Mouse (Mus musculus) limb, embryonic 15.5 days (tissue): ENCODE data around the gene Jam3. TPM values are rescaled to one million over a fixed set of nuclear protein-coding genes. Genes with fewer than 3 reads are reported as not detected.

ENCODE experiments used
- ATAC-seq: fragments of 200-750 bp; cut with Nextera tagmentation; 2 replicates; pipeline ENCODE4 v1.8.0; 2017; ENCODE audit warnings: low read depth, moderate TSS enrichment; ENCODE audit not compliant: insufficient number of reproducible peaks, low FRiP score, low TSS enrichment
- H3K27ac ChIP-seq: fragments of 300-500 bp; sonication (generic); 2 replicates; pipeline ENCODE4 v1.5.1; 2015; ENCODE audit warnings: moderate library complexity, mild to moderate bottlenecking, inconsistent platforms
- H3K27me3 ChIP-seq: fragments of 300-500 bp; sonication (generic); 2 replicates; pipeline ENCODE4 v1.6.1; 2015; ENCODE audit warnings: inconsistent platforms
- H3K36me3 ChIP-seq: fragments of 300-500 bp; sonication (generic); 2 replicates; pipeline ENCODE4 v1.6.1; 2015; ENCODE audit warnings: inconsistent platforms
- H3K4me1 ChIP-seq: fragments of 300-500 bp; sonication (generic); 2 replicates; pipeline ENCODE4 v1.6.1; 2015; ENCODE audit warnings: inconsistent platforms
- H3K4me2 ChIP-seq: fragments of 300-500 bp; sonication (generic); 2 replicates; pipeline ENCODE4 v1.6.1; 2015; ENCODE audit warnings: mild to moderate bottlenecking, inconsistent platforms
- H3K4me3 ChIP-seq: fragments of 300-500 bp; sonication (generic); 2 replicates; pipeline ENCODE4 v1.5.1; 2015; ENCODE audit warnings: mild to moderate bottlenecking, inconsistent platforms
- H3K9ac ChIP-seq: fragments of 300-500 bp; sonication (generic); 2 replicates; pipeline ENCODE4 v1.6.1; 2015; ENCODE audit warnings: inconsistent platforms
- H3K9me3 ChIP-seq: fragments of 300-500 bp; sonication (generic); 2 replicates; pipeline ENCODE4 v1.6.1; 2016; ENCODE audit warnings: inconsistent platforms
- WGBS: fragments of 180-500 bp; shearing (Covaris S2); methylation state at CpG from one replicate; pipeline ENCODE4 v1.1.7; 2015; 5-methylcytosine and 5-hydroxymethylcytosine counted together
- polyA plus RNA-seq: library from polyadenylated mRNA; unstranded; fragments of >200 nt; fragmentation: Nextera tagmentation; extraction: Ambion mirVana; gene quantifications from 2 replicates; pipeline ENCODE4 v1.2.1, GENCODE M21; 2015

The Jam3 gene
- polyA plus RNA-seq, 1 experiment from 2014 or later, result 96.1 TPM

- H3K4me2 ChIP-seq, result no peak overlapping the region
- H3K27ac ChIP-seq, result no peak overlapping the region
- H3K36me3 ChIP-seq, result peaks cover 43% of the 10 kb centered on the region
- H3K9ac ChIP-seq, result no peak overlapping the region
- no peaks in the 10 kb centered on the region for H3K9me3 ChIP-seq
- peaks cover 16% of the 10 kb centered on the region for H3K4me1 ChIP-seq
- ATAC-seq, result no peak
- H3K27me3 ChIP-seq, result no peaks in the 10 kb centered on the region
- no peak overlapping the region for H3K4me3 ChIP-seq
- WGBS, result 44% methylated on average over 1 of the region's 1 CpGs
These were observed 49.1 kb downstream of the Jam3 start for GRCm38 (mm10) chr9:27106081-27106480.

GRCm38 (mm10) chr9:27101466-27101865 is 53.8 kb downstream of the Jam3 start:
- peaks cover 82% of the 10 kb centered on the region for H3K36me3 ChIP-seq

GRCm38 (mm10) chr9:27099474-27099873 is 55.7 kb downstream of the Jam3 start:
- Histone ChIP-seq H3K4me2 (no peak overlapping the region), H3K36me3 (peaks cover 87% of the 10 kb centered on the region), H3K9ac (no peak overlapping the region), H3K4me1 (no peaks in the 10 kb centered on the region), H3K27ac (no peak overlapping the region), H3K4me3 (no peak overlapping the region), H3K9me3 (no peaks in the 10 kb centered on the region), H3K27me3 (no peaks in the 10 kb centered on the region)
- ATAC-seq, result no peak
- WGBS, result 78% methylated on average over 4 of the region's 4 CpGs

More at GRCm38 (mm10) chr9:27101466-27101865, 53.8 kb downstream of the Jam3 start:
- no peak overlapping the region for H3K4me3 ChIP-seq
- ATAC-seq, result no peak
- no peak overlapping the region for H3K9ac ChIP-seq
- no peaks in the 10 kb centered on the region for H3K4me1 ChIP-seq
- no peak overlapping the region for H3K27ac ChIP-seq
- no peak overlapping the region for H3K4me2 ChIP-seq
- no peaks in the 10 kb centered on the region for H3K27me3 ChIP-seq
- 91% methylated on average over 6 of the region's 6 CpGs for WGBS
- H3K9me3 ChIP-seq, result no peaks in the 10 kb centered on the region

GRCm38 (mm10) chr9:27098557-27098956 is 56.7 kb downstream of the Jam3 start:
- no peaks in the 10 kb centered on the region for H3K27me3 ChIP-seq
- WGBS, result 83% methylated on average over 8 of the region's 8 CpGs
- H3K4me2 ChIP-seq, result no peak overlapping the region
- ATAC-seq, result no peak
- H3K27ac ChIP-seq, result no peak overlapping the region
- no peaks in the 10 kb centered on the region for H3K4me1 ChIP-seq
- no peak overlapping the region for H3K9ac ChIP-seq
- H3K9me3 ChIP-seq, result no peaks in the 10 kb centered on the region
- no peak overlapping the region for H3K4me3 ChIP-seq
- H3K36me3 ChIP-seq, result peaks cover 86% of the 10 kb centered on the region

GRCm38 (mm10) chr9:27098092-27098491 is 57.1 kb downstream of the Jam3 start:
- H3K4me1 ChIP-seq, result no peaks in the 10 kb centered on the region
- no peak overlapping the region for H3K9ac ChIP-seq
- H3K4me3 ChIP-seq, result no peak overlapping the region
- no peaks in the 10 kb centered on the region for H3K9me3 ChIP-seq
- WGBS, result 35% methylated on average over 4 of the region's 4 CpGs
- no peak overlapping the region for H3K4me2 ChIP-seq
- ATAC-seq, result no peak
- no peaks in the 10 kb centered on the region for H3K27me3 ChIP-seq
- H3K36me3 ChIP-seq, result peaks cover 86% of the 10 kb centered on the region
- no peak overlapping the region for H3K27ac ChIP-seq

- H3K27me3 ChIP-seq, result no peaks in the 10 kb centered on the region
- no peak overlapping the region for H3K27ac ChIP-seq
- H3K4me1 ChIP-seq, result no peaks in the 10 kb centered on the region
- ATAC-seq, result no peak
- H3K9me3 ChIP-seq, result no peaks in the 10 kb centered on the region
- H3K4me3 ChIP-seq, result no peak overlapping the region
- 95% methylated on average over 6 of the region's 6 CpGs for WGBS
- H3K4me2 ChIP-seq, result no peak overlapping the region
- no peak overlapping the region for H3K9ac ChIP-seq
- H3K36me3 ChIP-seq, result peaks cover 86% of the 10 kb centered on the region
These were observed 62.3 kb downstream of the Jam3 start for GRCm38 (mm10) chr9:27092916-27093315.

- H3K4me3 ChIP-seq, result no peak overlapping the region
- H3K9me3 ChIP-seq, result no peaks in the 10 kb centered on the region
- no peak overlapping the region for H3K9ac ChIP-seq
- no peak overlapping the region for H3K4me2 ChIP-seq
- 86% methylated on average over 13 of the region's 13 CpGs for WGBS
- H3K36me3 ChIP-seq, result peaks cover 91% of the 10 kb centered on the region
- no peaks in the 10 kb centered on the region for H3K4me1 ChIP-seq
- no peak overlapping the region for H3K27ac ChIP-seq
- no peak for ATAC-seq
- no peaks in the 10 kb centered on the region for H3K27me3 ChIP-seq
These were observed 64.1 kb downstream of the Jam3 start for GRCm38 (mm10) chr9:27090801-27091775.

- H3K27me3 ChIP-seq, result no peaks in the 10 kb centered on the region
- no peak for ATAC-seq
- 70% methylated on average over 1 of the region's 1 CpGs for WGBS
- no peak overlapping the region for H3K4me2 ChIP-seq
- no peaks in the 10 kb centered on the region for H3K4me1 ChIP-seq
- no peak overlapping the region for H3K4me3 ChIP-seq
- no peak overlapping the region for H3K27ac ChIP-seq
- H3K9ac ChIP-seq, result no peak overlapping the region
- no peaks in the 10 kb centered on the region for H3K9me3 ChIP-seq
- H3K36me3 ChIP-seq, result peaks cover 91% of the 10 kb centered on the region
These were observed 65.1 kb downstream of the Jam3 start for GRCm38 (mm10) chr9:27090134-27090533.

- ATAC-seq, result no peak
- 88% methylated on average over 3 of the region's 3 CpGs for WGBS
- H3K9me3 ChIP-seq, result no peaks in the 10 kb centered on the region
- no peak overlapping the region for H3K4me3 ChIP-seq
- H3K4me1 ChIP-seq, result no peaks in the 10 kb centered on the region
- no peak overlapping the region for H3K9ac ChIP-seq
- H3K27me3 ChIP-seq, result no peaks in the 10 kb centered on the region
- H3K27ac ChIP-seq, result no peak overlapping the region
- H3K36me3 ChIP-seq, result peaks cover 95% of the 10 kb centered on the region
- H3K4me2 ChIP-seq, result no peak overlapping the region
These were observed 67.8 kb downstream of the Jam3 start for GRCm38 (mm10) chr9:27087402-27087801.

GRCm38 (mm10) chr9:27086256-27086655 is 69.0 kb downstream of the Jam3 start:
- Histone ChIP-seq H3K27me3 (no peaks in the 10 kb centered on the region), H3K4me3 (no peak overlapping the region), H3K27ac (no peak overlapping the region), H3K4me1 (no peaks in the 10 kb centered on the region), H3K9ac (no peak overlapping the region), H3K9me3 (no peaks in the 10 kb centered on the region), H3K4me2 (no peak overlapping the region), H3K36me3 (peaks cover 90% of the 10 kb centered on the region)
- 86% methylated on average over 5 of the region's 5 CpGs for WGBS
- ATAC-seq, result no peak

GRCm38 (mm10) chr9:27075812-27076211 is 79.4 kb downstream of the Jam3 start:
- Histone ChIP-seq H3K4me3 (no peak overlapping the region), H3K9ac (no peak overlapping the region), H3K4me2 (no peak overlapping the region), H3K4me1 (no peaks in the 10 kb centered on the region), H3K36me3 (peaks cover 54% of the 10 kb centered on the region), H3K27ac (no peak overlapping the region), H3K27me3 (no peaks in the 10 kb centered on the region), H3K9me3 (no peaks in the 10 kb centered on the region)
- no peak for ATAC-seq

- Histone ChIP-seq H3K27me3 (no peaks in the 10 kb centered on the region), H3K27ac (no peak overlapping the region), H3K4me2 (no peak overlapping the region), H3K9ac (no peak overlapping the region), H3K4me1 (no peaks in the 10 kb centered on the region), H3K36me3 (peaks cover 57% of the 10 kb centered on the region), H3K9me3 (no peaks in the 10 kb centered on the region), H3K4me3 (no peak overlapping the region)
- ATAC-seq, result no peak
- 79% methylated on average over 1 of the region's 1 CpGs for WGBS
These were observed 80.5 kb downstream of the Jam3 start for GRCm38 (mm10) chr9:27074677-27075076.
